Mouse (Mus musculus) lung, postnatal 0 days (tissue): Measurements from ENCODE around the gene Spcs1.

Experiments used
- CTCF ChIP-seq: IDR thresholded peaks from 2 replicates; pipeline ENCODE4 v1.5.1; 2016; ENCODE audit warnings: antibody characterized with exemption, mild to moderate bottlenecking
- EP300 ChIP-seq: IDR thresholded peaks from 2 replicates; pipeline ENCODE4 v1.6.1; 2016; ENCODE audit warnings: antibody characterized with exemption, mild to moderate bottlenecking, control low read depth

DNA sequence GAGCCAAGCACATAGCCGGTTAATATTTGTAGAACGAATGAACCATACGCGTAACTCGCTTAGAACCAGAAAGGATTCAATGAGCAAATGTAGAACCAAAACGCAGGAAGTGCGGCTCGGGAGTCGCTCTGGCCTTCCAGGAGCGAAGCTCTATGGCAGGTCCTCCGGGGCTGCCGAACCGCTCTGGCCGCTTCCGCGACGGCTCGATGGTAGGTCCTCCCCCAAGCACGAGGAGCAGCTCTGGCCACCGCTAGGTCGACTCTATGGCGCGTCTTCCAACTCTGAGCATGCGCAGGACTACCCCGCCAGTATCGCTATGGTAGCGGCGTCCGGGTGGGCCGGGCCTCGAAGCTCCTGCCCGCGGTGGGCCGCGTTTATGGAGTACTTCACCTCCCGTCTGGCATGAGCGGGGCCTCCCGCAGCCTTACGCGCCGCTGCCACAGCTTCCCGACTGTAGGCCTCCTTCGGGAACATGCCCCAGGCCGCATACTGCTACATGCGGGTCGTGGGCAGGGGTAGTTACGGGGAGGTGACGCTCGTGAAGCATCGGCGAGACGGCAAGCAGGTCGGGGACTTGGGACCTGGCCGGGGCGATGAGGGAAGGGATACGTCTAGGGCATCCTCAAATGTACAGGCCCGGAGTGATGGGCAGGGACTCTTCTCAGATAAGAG, 50.2 kb downstream of the Spcs1 start, which contains the start of gene Nek4:
- TF ChIP-seq EP300 = no peak
- peak; percentile 50 for TF ChIP-seq CTCF
